Mouse (Mus musculus) CH12.LX (cell line): Measurements from ENCODE around the gene Wdfy4. TPM values are rescaled to one million over a fixed set of nuclear protein-coding genes. Genes with fewer than 3 reads are reported as not detected.

ENCODE experiments used
- DNase-seq: peaks from one replicate; pipeline ENCODE4 v3.0.0-alpha.2; 2013; ENCODE audit errors: extremely low read depth
- H3K27ac ChIP-seq: 2 replicates; pipeline ENCODE4 v1.5.1; 2012; ENCODE audit warnings: low read depth, mild to moderate bottlenecking, control low read depth, moderate library complexity; ENCODE audit not compliant: insufficient read depth
- H3K27me3 ChIP-seq: replicated peaks from 2 replicates; pipeline ENCODE3; 2012; ENCODE audit warnings: inconsistent platforms
- H3K36me3 ChIP-seq, 2 experiments: replicated peaks in 1 of 2; 2 replicates each; pipeline versions ENCODE3 to v1.6.1; 2012; ENCODE audit warnings: inconsistent platforms in 1 of 2, low read length in 1 of 2, mild to moderate bottlenecking in 1 of 2, mixed read lengths in 1 of 2, moderate library complexity in 1 of 2; ENCODE audit not compliant: control insufficient read depth in 1 of 2, insufficient read depth in 1 of 2
- H3K4me1 ChIP-seq, 2 experiments: 2 replicates each; pipeline ENCODE4 v1.6.1; 2012; ENCODE audit warnings: inconsistent platforms in 1 of 2, moderate library complexity in 1 of 2; ENCODE audit not compliant: insufficient read depth in 2 of 2, control insufficient read depth in 1 of 2
- H3K4me2 ChIP-seq: 2 replicates; pipeline ENCODE4 v1.6.1; 2012; ENCODE audit warnings: low read depth, mild to moderate bottlenecking, control low read depth; ENCODE audit not compliant: poor library complexity, insufficient read depth, severe bottlenecking
- H3K4me3 ChIP-seq, 3 experiments: fragments of 150-350 bp in 1 of 3; sonication (generic) in 1 of 3; replicated peaks in 1 of 3; 2 replicates each; pipeline versions ENCODE3 to v1.5.1; 2011 to 2012; ENCODE audit warnings: low read depth in 2 of 3, low read length in 2 of 3, mild to moderate bottlenecking in 2 of 3, moderate library complexity in 2 of 3, control low read depth in 1 of 3, improper control_type of control experiment in 1 of 3, inconsistent platforms in 1 of 3, mixed read lengths in 1 of 3; ENCODE audit not compliant: poor library complexity in 1 of 3
- H3K79me2 ChIP-seq: replicated peaks from 2 replicates; pipeline ENCODE4 v1.6.1; 2012; ENCODE audit warnings: mild to moderate bottlenecking, moderate library complexity; ENCODE audit not compliant: control insufficient read depth, poor library complexity, insufficient read depth, severe bottlenecking; ENCODE audit errors: extremely low read depth
- H3K9ac ChIP-seq: 2 replicates; pipeline ENCODE4 v1.6.1; 2012; ENCODE audit warnings: low read depth, mild to moderate bottlenecking, control low read depth, moderate library complexity; ENCODE audit not compliant: insufficient read depth
- H3K9me3 ChIP-seq: replicated peaks from 2 replicates; pipeline ENCODE3; 2012; ENCODE audit warnings: low read length, inconsistent platforms, mixed read lengths
- BHLHE40 ChIP-seq: IDR thresholded peaks from 2 replicates; pipeline ENCODE4 v1.6.1; 2011; ENCODE audit warnings: mild to moderate bottlenecking, low read depth, low read length, improper control_type of control experiment
- CHD2 ChIP-seq: IDR thresholded peaks from 2 replicates; pipeline ENCODE4 v1.6.1; 2011; ENCODE audit warnings: low read length, improper control_type of control experiment
- MEF2A ChIP-seq: IDR thresholded peaks from 2 replicates; pipeline ENCODE4 v1.6.1; 2014; ENCODE audit warnings: low read depth, mild to moderate bottlenecking, inconsistent platforms, low read length, improper control_type of control experiment, borderline replicate concordance
- MXI1 ChIP-seq: IDR thresholded peaks from 2 replicates; pipeline ENCODE4 v1.6.1; 2011; ENCODE audit warnings: mild to moderate bottlenecking, low read depth, low read length, improper control_type of control experiment
- NELFE ChIP-seq: IDR thresholded peaks from 2 replicates; pipeline ENCODE4 v1.6.1; 2011; ENCODE audit warnings: low read depth, low read length, improper control_type of control experiment
- NRF1 ChIP-seq: IDR thresholded peaks from 2 replicates; pipeline ENCODE4 v1.6.1; 2014; ENCODE audit warnings: low read depth, mild to moderate bottlenecking, inconsistent platforms, low read length, improper control_type of control experiment, moderate library complexity
- RCOR1 ChIP-seq: conservative IDR thresholded peaks from 2 replicates; pipeline ENCODE4 v1.6.1; 2012; ENCODE audit warnings: low read depth, mild to moderate bottlenecking, inconsistent platforms, low read length, improper control_type of control experiment
- UBTF ChIP-seq: IDR thresholded peaks from 2 replicates; pipeline ENCODE4 v1.6.1; 2012; ENCODE audit warnings: low read depth, mild to moderate bottlenecking, inconsistent platforms, low read length, improper control_type of control experiment, moderate library complexity
- USF1 ChIP-seq: IDR thresholded peaks from 2 replicates; pipeline ENCODE4 v1.6.1; 2014; ENCODE audit warnings: low read depth, mild to moderate bottlenecking, inconsistent platforms, low read length, improper control_type of control experiment
- ZC3H11A ChIP-seq: IDR thresholded peaks from 2 replicates; pipeline ENCODE4 v1.6.1; 2012; ENCODE audit warnings: low read depth, mild to moderate bottlenecking, inconsistent platforms, low read length, improper control_type of control experiment
- ZNF384 ChIP-seq: IDR thresholded peaks from 2 replicates; pipeline ENCODE4 v1.6.1; 2012; ENCODE audit warnings: low read depth, low read length, improper control_type of control experiment, inconsistent platforms
- dilution Hi-C: fragments of 300-500 bp; cut with MboI; formaldehyde crosslinking; loops from 2 replicates; pipeline ENCODE4 v1.14.3; 2020; ENCODE audit warnings: low sequenced_read_pairs; ENCODE audit not compliant: extremely low pct_unique_long_range_greater_than_20kb, extremely low pct_ligation_motif_present
- in situ Hi-C: fragments of 300-500 bp; cut with MboI; formaldehyde crosslinking; loops from 3 replicates; pipeline ENCODE4 v1.14.3; 2019; ENCODE audit warnings: low sequenced_read_pairs, low pct_ligation_motif_present, low pct_unique_long_range_greater_than_20kb, mixed read lengths
- polyA plus RNA-seq: library from polyadenylated mRNA; unstranded; fragments of >175 nt; gene quantifications from 2 replicates; pipeline ENCODE4 v1.2.1, GENCODE M21; 2012; ENCODE audit warnings: low read depth; ENCODE audit not compliant: insufficient read length
- total RNA-seq, 2 experiments: library from RNA; depleted of rRNA; stranded (reverse); fragments of 300-350 nt in 1 of 2; fragments of >200 nt in 1 of 2; gene quantifications; 2 replicates each; pipeline ENCODE4 v1.2.3; 2012 to 2014

Wdfy4 gene
- total and polyA plus RNA-seq, 3 experiments = 56.0 to 140 (median 115) TPM

DNA sequence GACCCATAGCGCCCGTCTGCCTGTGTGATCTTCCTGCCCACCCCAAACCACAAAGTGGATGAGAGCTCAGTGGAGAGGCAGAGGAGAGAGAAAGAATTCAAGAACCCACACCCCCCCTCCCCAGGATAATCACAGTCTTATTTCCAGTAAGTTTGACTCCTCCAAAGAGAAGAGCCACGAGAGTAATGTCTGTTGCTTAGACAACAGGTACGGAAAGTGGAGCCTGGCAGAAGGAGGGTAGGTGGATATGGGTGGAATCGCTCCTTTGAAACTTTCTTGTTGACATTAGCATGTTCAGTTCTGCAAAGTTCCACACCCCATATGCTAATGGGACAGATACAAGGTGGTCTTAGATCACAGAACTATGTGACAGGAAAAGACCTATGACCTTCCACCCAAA lies 88.8 kb downstream of the Wdfy4 start:
- no peaks in the 10 kb centered on the region for H3K79me2 ChIP-seq
- no peak for DNase-seq
- in situ Hi-C loops (loop anchor here (5.0 kb wide), 1 partner anchor 74 kb away; no protein-coding TSS in a partner anchor), dilution Hi-C loops (no loop called here)
- no peak overlapping the region for H3K4me3 ChIP-seq
- no peak overlapping the region for H3K27ac ChIP-seq
- H3K4me1 ChIP-seq = peaks cover 0 to 4% of the 10 kb centered on the region in 2 experiments; a peak in 1 of 4 replicates
- H3K4me2 ChIP-seq = no peak overlapping the region
- no peaks in the 10 kb centered on the region for H3K9me3 ChIP-seq
- TF ChIP-seq CHD2 = no peak
- TF ChIP-seq ZNF384 = no peak
- TF ChIP-seq USF1 = no peak
- no peak for TF ChIP-seq RCOR1
- TF ChIP-seq MEF2A = no peak
- TF ChIP-seq UBTF = no peak
- TF ChIP-seq BHLHE40 = no peak
- no peaks in the 10 kb centered on the region for H3K27me3 ChIP-seq
- peaks cover 96 to 99% of the 10 kb centered on the region in 2 experiments for H3K36me3 ChIP-seq
- no peak overlapping the region for H3K9ac ChIP-seq

DNA sequence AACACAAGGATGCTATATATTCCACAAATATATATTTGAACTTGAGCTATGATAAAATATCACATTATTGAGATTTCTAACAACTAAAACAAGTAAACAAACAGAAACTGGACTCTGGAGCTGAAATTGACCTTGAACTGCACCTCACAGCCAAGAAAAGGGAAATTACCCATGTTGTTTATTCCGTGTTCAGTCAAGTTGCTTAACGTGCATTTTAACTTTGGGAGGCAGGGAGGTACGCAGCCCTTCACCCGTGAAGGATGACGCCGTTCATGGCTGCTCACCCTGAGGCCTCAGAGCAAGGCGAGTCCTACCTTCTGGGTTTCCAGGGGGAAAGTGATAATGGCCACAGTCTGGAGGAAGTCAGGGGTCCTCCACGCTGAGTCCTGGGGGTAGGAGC lies 102.0 kb downstream of the Wdfy4 start:
- no peaks in the 10 kb centered on the region for H3K4me1 ChIP-seq
- no peak for DNase-seq
- H3K36me3 ChIP-seq = peaks cover 79 to 95% of the 10 kb centered on the region in 2 experiments
- no peaks in the 10 kb centered on the region for H3K9me3 ChIP-seq
- no peaks in the 10 kb centered on the region for H3K27me3 ChIP-seq
- no peak overlapping the region for H3K4me2 ChIP-seq
- no peak overlapping the region for H3K9ac ChIP-seq
- H3K79me2 ChIP-seq = no peaks in the 10 kb centered on the region
- H3K4me3 ChIP-seq = no peak overlapping the region
- H3K27ac ChIP-seq = no peak overlapping the region
- dilution Hi-C loops = no loop called here
- TF ChIP-seq NRF1 = no peak
- no peak for TF ChIP-seq ZNF384
- TF ChIP-seq NELFE = no peak
- no peak for TF ChIP-seq ZC3H11A
- TF ChIP-seq, all 38 proteins: peak for 0
- in situ Hi-C loops = no loop called here

DNA sequence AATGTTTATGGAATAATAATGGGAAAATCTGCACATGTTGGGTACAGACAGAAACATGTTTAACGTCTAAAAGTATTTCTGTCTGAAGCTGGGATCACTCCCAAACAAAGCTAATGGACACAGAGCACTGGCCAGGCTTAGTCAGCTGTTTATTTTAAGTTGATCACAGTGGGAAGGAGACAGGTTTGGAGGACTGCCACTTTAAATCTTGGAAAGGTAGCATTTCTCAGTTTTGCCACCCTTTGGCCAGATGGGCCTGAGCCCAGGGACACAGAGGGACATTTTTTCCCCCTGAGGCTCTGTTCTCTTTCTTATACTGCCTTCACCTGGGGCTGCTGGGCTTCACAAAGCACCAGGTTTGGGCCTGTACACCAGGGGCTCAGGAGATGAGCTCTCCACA lies 103.0 kb downstream of the Wdfy4 start:
- dilution Hi-C loops = no loop called here
- Histone ChIP-seq H3K36me3 (peaks cover 79 to 95% of the 10 kb centered on the region in 2 experiments), H3K4me2 (no peak overlapping the region), H3K4me1 (no peaks in the 10 kb centered on the region), H3K4me3 (no peak overlapping the region), H3K27me3 (no peaks in the 10 kb centered on the region), H3K79me2 (no peaks in the 10 kb centered on the region), H3K9me3 (no peaks in the 10 kb centered on the region), H3K27ac (no peak overlapping the region), H3K9ac (no peak overlapping the region)
- DNase-seq = no peak
- in situ Hi-C loops = no loop called here
- no peak for TF ChIP-seq MXI1
